Mouse (Mus musculus) limb, embryonic 14.5 days (tissue): ENCODE measurements at regions not wholly inside any gene's neighbourhood (a gene's known extent, or its start where the extent isn't known, plus 50 kb on each side); places are given as distances from the start of the nearest gene placed in this dataset.

Source experiments
- ATAC-seq: fragments of 200-750 bp; cut with Nextera tagmentation; 2 replicates; pipeline ENCODE4 v1.8.0; 2017; ENCODE audit warnings: low read depth, moderate number of reproducible peaks, moderate TSS enrichment; ENCODE audit not compliant: low FRiP score
- DNase-seq: peaks from one replicate; pipeline ENCODE4 v3.0.0-alpha.2; 2015; ENCODE audit warnings: low spot score
- H3K27ac ChIP-seq: fragments of 300-500 bp; sonication (generic); replicated peaks from 2 replicates; pipeline ENCODE4 v1.5.1; 2014; ENCODE audit warnings: low read depth, mild to moderate bottlenecking, low read length, moderate library complexity, mixed read lengths
- H3K27me3 ChIP-seq: fragments of 300-500 bp; sonication (generic); 2 replicates; pipeline ENCODE4 v1.6.1; 2014; ENCODE audit warnings: low read length, mixed read lengths; ENCODE audit not compliant: control insufficient read depth, insufficient read depth
- H3K36me3 ChIP-seq: fragments of 300-500 bp; sonication (generic); 2 replicates; pipeline ENCODE4 v1.6.1; 2014; ENCODE audit warnings: mild to moderate bottlenecking, low read length, moderate library complexity, mixed read lengths; ENCODE audit not compliant: control insufficient read depth, insufficient read depth
- H3K4me1 ChIP-seq: fragments of 300-500 bp; sonication (generic); 2 replicates; pipeline ENCODE4 v1.6.1; 2014; ENCODE audit warnings: antibody characterized with exemption, low read length, mixed read lengths; ENCODE audit not compliant: control insufficient read depth, insufficient read depth
- H3K4me2 ChIP-seq: fragments of 300-500 bp; sonication (generic); replicated peaks from 2 replicates; pipeline ENCODE4 v1.6.1; 2014; ENCODE audit warnings: low read depth, mild to moderate bottlenecking, low read length, moderate library complexity; ENCODE audit not compliant: severe bottlenecking
- H3K4me3 ChIP-seq: fragments of 300-500 bp; sonication (generic); replicated peaks from 2 replicates; pipeline ENCODE4 v1.5.1; 2014; ENCODE audit warnings: low read length
- H3K9ac ChIP-seq: fragments of 300-500 bp; sonication (generic); 2 replicates; pipeline ENCODE4 v1.6.1; 2014; ENCODE audit warnings: mild to moderate bottlenecking, low read depth, low read length, moderate library complexity; ENCODE audit not compliant: severe bottlenecking
- H3K9me3 ChIP-seq: fragments of 300-500 bp; sonication (generic); 2 replicates; pipeline ENCODE4 v1.6.1; 2016; ENCODE audit warnings: low read length; ENCODE audit not compliant: control insufficient read depth
- POLR2A ChIP-seq: fragments of 200-500 bp; IDR thresholded peaks from 2 replicates; pipeline ENCODE4 v1.8.0; 2012; ENCODE audit warnings: inconsistent platforms, mild to moderate bottlenecking, moderate library complexity, borderline replicate concordance; ENCODE audit not compliant: insufficient read depth, insufficient read length; ENCODE audit errors: extremely low read depth
- WGBS: fragments of 180-500 bp; shearing (Covaris S2); extraction: QIAGEN DNeasy Blood & Tissue Kit; methylation state at CpG from one replicate; pipeline ENCODE4 v1.1.7; 2014; 5-methylcytosine and 5-hydroxymethylcytosine counted together

- Histone ChIP-seq H3K9ac (no peak overlapping the region), H3K9me3 (no peaks in the 10 kb centered on the region), H3K4me3 (no peak overlapping the region), H3K4me2 (no peak overlapping the region), H3K36me3 (no peaks in the 10 kb centered on the region), H3K27ac (no peak overlapping the region), H3K27me3 (no peaks in the 10 kb centered on the region), H3K4me1 (no peaks in the 10 kb centered on the region)
- WGBS, result 90% methylated on average over 4 of the region's 4 CpGs
- ATAC-seq, result no peak
- DNase-seq, result no peak
- no peak for TF ChIP-seq POLR2A
These were observed 391.9 kb downstream of the Lpin1 start for GRCm38 (mm10) chr12:16218906-16219305.

DNA sequence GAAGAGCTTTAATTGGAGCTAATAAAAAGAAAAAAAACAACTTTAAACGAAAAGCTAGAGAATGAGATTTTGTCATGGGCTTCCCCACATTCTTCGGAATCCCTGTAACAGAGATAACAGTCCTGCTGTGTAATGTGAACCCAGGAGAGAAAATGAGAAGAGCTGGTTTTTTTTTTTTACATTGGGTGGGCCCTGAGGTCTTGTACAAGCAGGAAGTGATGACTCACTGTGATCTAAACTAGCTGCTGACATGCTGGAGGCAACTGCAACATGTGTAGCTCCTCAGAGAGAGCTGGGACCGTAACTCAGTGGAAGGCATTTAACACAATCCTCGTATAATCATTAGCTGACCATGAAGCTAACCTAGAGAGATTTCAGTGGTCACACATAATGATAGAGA is 393.8 kb upstream of the Trib2 start:
- Histone ChIP-seq H3K9me3 (no peaks in the 10 kb centered on the region), H3K4me3 (no peak overlapping the region), H3K4me2 (no peak overlapping the region), H3K4me1 (no peaks in the 10 kb centered on the region), H3K36me3 (no peaks in the 10 kb centered on the region), H3K27me3 (no peaks in the 10 kb centered on the region), H3K27ac (no peak overlapping the region), H3K9ac (no peak overlapping the region)
- WGBS, result 48% methylated on average over 4 of the region's 4 CpGs
- no peak for TF ChIP-seq POLR2A
- peak; percentile 34 for DNase-seq
- ATAC-seq, result no peak

DNA sequence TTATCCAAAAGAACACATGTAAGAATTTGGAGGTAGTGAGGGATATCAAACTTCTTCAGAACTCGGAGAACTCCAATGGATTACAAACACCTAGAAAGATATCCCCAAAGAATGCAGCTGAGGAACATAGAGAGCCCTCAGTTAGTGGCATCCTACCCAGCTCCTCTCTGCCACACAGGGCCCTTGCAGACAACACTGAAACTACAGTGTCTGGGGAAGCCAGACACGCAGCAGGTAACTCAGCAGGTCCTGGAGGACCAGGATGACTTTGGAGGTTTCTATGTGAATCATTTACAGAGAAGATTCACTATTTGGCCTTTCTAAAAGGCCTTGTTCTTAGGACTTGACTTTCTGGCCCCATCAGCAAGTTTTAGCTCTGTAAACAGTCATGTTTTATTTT is 393.4 kb upstream of the Trib2 start:
- Histone ChIP-seq H3K27me3 (no peaks in the 10 kb centered on the region), H3K4me1 (no peaks in the 10 kb centered on the region), H3K9ac (no peak overlapping the region), H3K27ac (no peak overlapping the region), H3K36me3 (no peaks in the 10 kb centered on the region), H3K4me2 (no peak overlapping the region), H3K4me3 (no peak overlapping the region), H3K9me3 (no peaks in the 10 kb centered on the region)
- DNase-seq, result no peak
- no peak for ATAC-seq
- no peak for TF ChIP-seq POLR2A
- 70% methylated on average over 2 of the region's 2 CpGs for WGBS

DNA sequence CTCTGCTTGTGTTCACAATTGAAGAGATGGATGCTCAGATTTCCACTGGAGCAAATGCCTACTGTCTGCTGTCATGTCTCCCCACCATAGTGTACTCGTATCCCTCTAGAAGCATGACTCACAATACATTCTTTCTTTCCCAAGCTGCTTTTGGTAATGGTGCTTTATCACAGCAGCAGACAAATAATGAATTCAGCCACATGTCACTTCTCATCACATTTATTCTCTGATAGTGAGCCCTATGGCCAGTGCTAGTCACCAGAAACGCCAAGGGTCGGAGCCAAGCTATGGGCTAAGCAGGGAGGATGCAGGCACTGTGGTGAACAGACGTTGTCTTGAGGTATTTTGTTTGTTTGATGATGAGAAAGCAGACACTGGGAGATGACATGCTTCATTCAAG is 388.2 kb upstream of the Trib2 start:
- 83% methylated on average over 4 of the region's 4 CpGs for WGBS
- H3K27ac ChIP-seq, result no peak overlapping the region
- no peak overlapping the region for H3K9ac ChIP-seq
- H3K4me2 ChIP-seq, result no peak overlapping the region
- no peaks in the 10 kb centered on the region for H3K4me1 ChIP-seq
- DNase-seq (no peak), ATAC-seq (no peak)
- H3K9me3 ChIP-seq, result no peaks in the 10 kb centered on the region
- TF ChIP-seq POLR2A, result no peak
- no peaks in the 10 kb centered on the region for H3K36me3 ChIP-seq
- no peaks in the 10 kb centered on the region for H3K27me3 ChIP-seq
- H3K4me3 ChIP-seq, result no peak overlapping the region

GRCm38 (mm10) chr12:16196917-16197316 is 380.2 kb upstream of the Trib2 start:
- 94% methylated on average over 2 of the region's 2 CpGs for WGBS
- H3K27me3 ChIP-seq, result no peaks in the 10 kb centered on the region
- H3K9ac ChIP-seq, result no peak overlapping the region
- TF ChIP-seq POLR2A, result no peak
- H3K4me1 ChIP-seq, result no peaks in the 10 kb centered on the region
- ATAC-seq (no peak), DNase-seq (no peak)
- no peak overlapping the region for H3K4me3 ChIP-seq
- no peaks in the 10 kb centered on the region for H3K9me3 ChIP-seq
- H3K36me3 ChIP-seq, result no peaks in the 10 kb centered on the region
- no peak overlapping the region for H3K4me2 ChIP-seq
- H3K27ac ChIP-seq, result no peak overlapping the region

DNA sequence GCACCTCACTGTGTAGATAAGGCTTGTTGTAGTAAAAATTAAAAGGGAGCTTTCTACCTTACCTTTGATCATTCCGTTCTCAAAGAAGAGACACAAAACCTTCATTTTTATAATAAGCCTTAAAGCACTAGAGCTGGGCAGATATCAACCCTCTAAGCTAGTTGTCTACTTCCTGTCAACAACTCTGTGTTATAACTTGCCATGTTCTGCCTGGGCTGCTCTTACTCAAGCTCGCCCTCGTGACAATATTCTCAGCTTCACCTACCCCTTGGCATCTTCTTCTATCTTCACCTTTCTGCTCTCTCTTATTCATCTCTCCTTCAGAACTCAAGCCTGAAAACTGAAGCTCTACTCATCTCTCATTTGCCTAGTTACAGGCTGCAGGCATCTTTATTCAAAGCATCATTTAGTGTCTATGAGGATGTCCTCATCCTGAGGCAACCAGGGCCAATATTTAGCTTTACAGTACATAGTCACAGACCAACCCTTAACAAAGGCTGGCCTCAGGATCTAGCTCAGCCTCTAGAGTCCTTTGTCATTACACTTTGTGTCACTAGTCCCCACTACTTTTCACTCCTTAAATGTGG is 375.2 kb upstream of the Trib2 start:
- Histone ChIP-seq H3K36me3 (no peaks in the 10 kb centered on the region), H3K9ac (no peak overlapping the region), H3K27me3 (no peaks in the 10 kb centered on the region), H3K4me2 (no peak overlapping the region), H3K27ac (no peak overlapping the region), H3K4me3 (no peak overlapping the region), H3K4me1 (no peaks in the 10 kb centered on the region), H3K9me3 (no peaks in the 10 kb centered on the region)
- DNase-seq, result no peak
- no peak for TF ChIP-seq POLR2A
- WGBS, result 77% methylated on average over 3 of the region's 3 CpGs
- no peak for ATAC-seq
